Mouse (Mus musculus): Measurements from ENCODE around the gene Hils1.

Hils1 gene

GRCm38 (mm10) chr11:94967419-94967818, at the start of gene Hils1:
Gene Hils1, plus strand, starts transcription at chr11:94967593.
- DNase-seq, result no peak

DNA sequence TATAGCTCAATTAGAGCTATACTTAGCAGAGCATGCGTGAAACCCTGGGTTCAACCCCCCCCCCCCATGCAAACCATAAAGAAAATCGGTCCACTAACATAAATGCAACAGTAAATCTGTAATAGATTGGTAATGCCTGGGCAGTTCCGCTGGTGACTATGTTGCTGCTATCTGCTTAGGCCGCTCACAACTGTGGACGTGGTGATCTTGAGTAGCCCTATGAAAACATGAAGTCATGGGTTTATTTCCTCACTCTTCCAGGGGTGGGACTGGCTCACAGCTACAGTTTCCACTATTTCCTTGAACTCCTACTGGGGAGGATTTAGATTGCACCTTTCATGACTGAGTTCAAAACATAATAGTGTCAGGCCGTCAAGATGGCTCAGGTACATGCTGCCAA, 49.7 kb upstream of the Hils1 start:
- no peak for DNase-seq

DNA sequence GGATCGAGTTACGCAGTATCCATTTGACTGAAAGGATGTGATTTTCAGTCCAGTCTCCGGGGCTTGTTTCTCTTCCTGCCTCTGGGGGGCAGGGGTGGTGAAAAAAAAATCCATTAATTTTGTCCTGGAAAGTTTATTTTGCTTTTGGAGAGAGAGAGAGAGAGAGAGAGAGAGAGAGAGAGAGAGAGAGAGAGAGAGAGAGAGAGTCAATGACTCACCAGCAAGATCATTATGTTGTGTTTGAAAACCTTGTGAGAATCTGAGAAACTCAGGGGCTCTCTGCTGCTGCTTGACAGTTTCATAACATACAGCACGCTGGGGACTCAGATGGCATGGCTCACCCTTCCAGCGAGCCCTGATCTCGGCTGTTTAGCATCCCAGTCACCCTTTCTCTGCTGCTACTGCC, 46.4 kb upstream of the Hils1 start:
- DNase-seq, result no peak

DNA sequence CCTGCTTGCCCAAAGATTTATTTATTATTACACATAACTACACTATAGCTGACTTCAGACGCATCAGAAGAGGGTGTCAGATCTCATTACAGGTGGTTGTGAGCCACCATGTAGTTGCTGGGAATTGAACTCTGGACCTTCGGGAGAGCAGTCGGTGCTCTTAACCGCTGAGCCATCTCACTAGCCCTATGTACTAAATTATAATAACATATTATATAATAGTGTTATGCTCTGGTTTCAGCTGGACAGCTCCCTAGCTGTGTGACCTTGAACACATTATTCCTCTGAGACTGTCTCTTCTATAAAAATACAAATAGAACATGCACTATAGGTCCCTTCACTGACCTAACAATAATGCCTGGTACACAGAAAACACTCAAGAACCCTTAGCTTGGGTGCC, 42.4 kb upstream of the Hils1 start:
- DNase-seq, result no peak

- peak in 1 of 2 experiments; percentile 34 for DNase-seq
Observed at GRCm38 (mm10) chr11:94926431-94926830, 41.0 kb upstream of the Hils1 start.

DNA sequence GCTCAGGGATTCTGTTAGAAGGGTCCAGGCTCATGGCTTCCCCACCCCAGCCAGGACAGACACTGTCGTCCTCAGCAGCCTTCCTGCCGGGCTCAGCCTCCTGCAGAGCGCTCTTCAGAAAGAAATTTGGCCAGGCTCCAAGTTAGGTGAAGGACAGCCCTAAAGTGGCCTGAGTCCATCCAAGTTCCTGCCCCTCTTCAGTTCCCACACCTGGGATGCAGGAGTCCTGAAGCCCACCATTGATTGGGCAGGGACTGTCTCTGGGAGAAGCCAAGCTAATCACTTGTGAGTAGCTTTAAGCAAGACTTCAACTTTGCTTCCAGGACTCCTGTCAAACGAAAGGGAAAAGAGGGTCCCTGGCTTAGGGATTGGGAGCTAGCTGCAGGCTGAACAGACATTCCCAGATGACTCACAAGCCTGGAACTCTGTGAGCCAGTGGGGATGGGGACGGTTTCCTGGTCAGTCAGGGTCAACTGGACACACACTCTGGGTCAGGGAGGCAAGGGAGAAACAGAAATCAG, 39.6 kb upstream of the Hils1 start:
- no peak for DNase-seq

DNA sequence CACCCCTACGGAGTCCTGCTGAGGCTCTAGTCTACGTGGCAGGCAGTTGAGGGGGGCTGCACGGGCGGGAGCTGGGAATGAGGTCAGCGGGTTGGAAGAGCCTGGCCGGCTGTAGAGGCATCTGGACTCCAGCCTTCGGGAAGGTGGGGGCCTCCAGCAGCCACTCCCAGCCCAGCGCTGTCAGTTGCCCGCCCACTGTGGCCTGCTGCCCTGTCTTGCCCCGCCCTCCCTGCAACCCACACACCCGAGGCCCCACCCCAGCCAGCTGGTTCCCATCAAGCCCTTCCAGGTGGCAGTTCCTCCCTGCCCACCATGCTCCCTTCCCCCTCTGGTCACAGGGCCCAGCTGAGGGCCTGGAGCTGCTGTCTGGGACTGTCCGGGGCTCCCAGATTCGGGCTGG, 38.6 kb upstream of the Hils1 start:
- peak; percentile 84 to 90 for DNase-seq

GRCm38 (mm10) chr11:94929599-94929998, 37.8 kb upstream of the Hils1 start:
- no peak for DNase-seq

DNA sequence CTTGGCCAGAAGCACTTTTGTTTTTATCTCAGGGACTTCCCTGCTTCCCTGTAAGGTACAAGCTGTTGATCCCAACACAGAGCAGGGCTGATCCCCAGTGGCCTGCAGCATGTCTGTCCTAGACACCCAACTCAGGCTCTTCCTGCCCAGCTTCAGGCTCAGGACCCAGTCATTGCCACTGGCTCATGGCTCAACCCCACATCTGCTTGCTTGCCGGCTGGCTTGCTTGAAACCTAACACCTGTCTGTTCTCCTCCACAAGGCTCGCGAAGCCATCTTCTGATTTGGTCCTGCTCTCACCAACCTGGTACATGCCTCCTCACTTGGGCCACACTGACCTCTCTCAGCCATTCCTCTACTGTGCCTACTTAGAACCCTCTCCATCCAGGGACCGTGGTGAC, 37.2 kb upstream of the Hils1 start:
- no peak for DNase-seq

- DNase-seq, result no peak
Observed at GRCm38 (mm10) chr11:94933584-94933983, 33.8 kb upstream of the Hils1 start.

DNA sequence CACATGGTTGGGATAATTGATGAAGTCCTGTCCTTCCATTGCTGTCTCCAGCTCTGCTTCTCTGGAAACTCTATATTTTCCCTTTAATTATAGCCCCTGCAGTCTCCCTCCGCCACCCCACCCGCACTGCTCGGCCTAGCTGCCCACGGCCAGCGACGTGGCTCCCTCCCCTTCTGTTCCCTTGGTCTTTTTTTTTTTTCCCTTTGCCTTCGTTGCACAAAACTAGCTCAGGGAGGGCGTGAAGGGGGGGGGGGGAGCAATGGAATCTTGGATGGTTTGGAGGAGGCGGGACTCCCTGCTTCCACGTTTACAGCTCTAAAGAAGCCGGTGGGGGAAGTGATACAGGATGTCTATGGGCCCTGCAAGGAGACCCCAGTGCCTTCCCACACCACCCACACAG, 32.9 kb upstream of the Hils1 start:
- DNase-seq, result no peak

- peak; percentile 66 to 75 for DNase-seq
Observed at GRCm38 (mm10) chr11:94936045-94936444, 31.3 kb upstream of the Hils1 start, which contains the start of gene Col1a1. Gene Col1a1, plus strand, starts transcription at chr11:94936224.

DNA sequence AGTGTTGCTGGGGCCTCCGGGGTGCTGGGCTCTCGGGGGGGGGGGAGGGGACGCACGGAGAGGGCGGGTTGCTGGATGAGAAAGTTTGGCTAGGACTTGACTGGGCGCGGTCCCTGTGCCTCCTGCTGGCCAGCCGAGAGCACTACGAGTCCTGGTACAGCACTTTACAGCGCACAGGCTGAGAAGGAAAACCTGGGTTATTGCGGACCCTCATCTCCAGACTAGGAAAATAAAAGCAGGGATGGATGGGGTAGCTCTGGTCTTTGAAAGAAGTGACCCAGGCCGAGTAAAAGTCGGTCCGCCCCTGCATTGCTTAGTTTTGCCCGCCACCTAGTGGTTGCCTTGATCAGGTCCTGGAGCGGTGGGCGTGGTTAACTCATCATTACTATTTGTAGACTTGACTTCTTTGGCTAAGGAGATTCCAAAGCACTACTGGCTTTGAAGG, 30.5 kb upstream of the Hils1 start:
- DNase-seq, result peak; percentile 87 to 88

DNA sequence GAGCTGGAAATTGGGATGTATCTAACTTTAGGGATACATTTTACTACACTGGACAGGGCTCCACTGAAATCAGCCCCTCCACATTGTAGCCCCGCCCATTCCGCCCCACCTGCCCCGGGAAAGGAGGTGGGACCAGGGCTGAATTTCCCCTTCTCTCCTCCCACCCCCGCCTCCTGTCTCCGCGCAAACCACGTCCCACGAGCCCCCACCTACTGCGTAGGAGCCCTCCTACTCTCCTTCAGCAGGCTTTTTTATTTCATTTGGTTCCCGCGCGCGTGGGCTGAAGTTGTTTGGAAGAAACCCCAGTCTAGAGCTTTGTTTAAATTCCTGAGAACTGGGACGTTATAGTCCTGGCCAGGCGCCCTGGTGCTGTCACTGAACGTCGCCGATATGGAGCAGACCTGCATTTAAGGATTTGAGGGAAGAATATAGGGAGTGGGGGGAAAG, 30.0 kb upstream of the Hils1 start:
- no peak for DNase-seq

DNA sequence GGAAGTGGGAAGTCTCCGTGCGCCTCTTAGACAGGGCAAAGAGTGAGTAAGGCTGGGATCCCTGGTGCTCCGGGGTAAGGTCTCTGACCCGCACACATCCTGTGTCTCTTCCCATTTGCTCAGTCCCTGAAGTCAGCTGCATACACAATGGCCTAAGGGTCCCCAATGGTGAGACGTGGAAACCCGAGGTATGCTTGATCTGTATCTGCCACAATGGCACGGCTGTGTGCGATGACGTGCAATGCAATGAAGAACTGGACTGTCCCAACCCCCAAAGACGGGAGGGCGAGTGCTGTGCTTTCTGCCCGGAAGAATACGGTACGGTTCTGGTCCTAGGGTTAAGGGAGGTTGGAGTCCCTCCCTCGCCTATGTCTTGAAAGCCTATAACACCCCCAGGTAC, 29.6 kb upstream of the Hils1 start:
- DNase-seq, result no peak

DNA sequence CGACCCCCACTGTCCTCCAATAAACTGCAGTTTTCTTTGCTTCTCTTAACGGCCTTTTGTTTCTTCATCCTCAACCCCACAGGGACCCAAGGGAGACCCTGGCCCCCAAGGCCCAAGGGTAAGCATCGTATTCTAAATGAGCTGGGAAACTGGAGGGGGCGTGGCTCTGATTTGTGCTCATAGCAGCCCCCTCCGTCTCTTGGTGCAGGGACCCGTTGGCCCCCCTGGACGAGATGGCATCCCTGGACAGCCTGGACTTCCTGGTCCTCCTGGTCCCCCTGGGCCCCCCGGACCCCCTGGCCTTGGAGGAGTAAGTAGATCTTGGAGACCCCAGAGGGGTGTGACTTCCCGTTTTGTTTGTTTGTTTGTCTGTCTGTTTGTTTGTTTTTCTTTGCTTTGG, 29.1 kb upstream of the Hils1 start:
- no peak for DNase-seq

DNA sequence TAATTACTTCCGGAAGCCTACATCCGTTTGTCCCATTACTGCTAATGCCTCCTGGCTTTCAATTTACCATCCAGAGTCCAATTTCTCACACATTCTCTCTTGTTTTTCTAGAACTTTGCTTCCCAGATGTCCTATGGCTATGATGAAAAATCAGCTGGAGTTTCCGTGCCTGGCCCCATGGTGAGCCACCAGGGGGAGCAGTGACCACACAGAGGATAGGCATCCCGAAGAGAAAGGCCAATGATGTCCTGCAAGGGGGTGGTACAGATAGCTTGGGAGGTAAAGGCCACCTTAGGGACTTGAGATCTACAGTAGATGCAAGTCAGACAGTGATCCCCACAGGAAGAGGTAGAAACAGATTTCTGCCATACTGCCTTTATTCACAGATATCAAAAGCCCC, 28.1 kb upstream of the Hils1 start:
- peak; percentile 60 to 74 for DNase-seq

DNA sequence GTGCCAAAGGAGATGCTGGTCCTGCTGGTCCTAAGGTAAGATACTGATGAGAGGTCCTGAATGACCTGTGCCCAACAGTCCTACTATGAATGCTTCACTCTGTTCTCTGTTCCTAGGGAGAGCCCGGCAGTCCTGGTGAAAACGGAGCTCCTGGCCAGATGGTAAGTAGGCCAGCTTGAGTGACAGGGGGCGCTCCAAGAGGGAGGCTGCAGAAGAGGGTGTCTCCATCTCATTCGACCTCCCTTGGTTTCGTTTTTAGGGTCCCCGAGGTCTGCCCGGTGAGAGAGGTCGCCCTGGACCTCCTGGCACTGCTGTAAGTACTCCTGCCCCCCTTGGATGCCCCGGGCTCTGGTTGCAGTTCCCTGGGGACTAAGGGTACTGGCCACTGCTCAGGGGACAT, 26.3 kb upstream of the Hils1 start:
- DNase-seq, result no peak

GRCm38 (mm10) chr11:94941776-94942175, 25.6 kb upstream of the Hils1 start:
- DNase-seq, result no peak

- no peak for DNase-seq
Observed at GRCm38 (mm10) chr11:94942282-94943023, 24.9 kb upstream of the Hils1 start.

GRCm38 (mm10) chr11:94943054-94943453, 24.3 kb upstream of the Hils1 start:
- DNase-seq, result no peak

DNA sequence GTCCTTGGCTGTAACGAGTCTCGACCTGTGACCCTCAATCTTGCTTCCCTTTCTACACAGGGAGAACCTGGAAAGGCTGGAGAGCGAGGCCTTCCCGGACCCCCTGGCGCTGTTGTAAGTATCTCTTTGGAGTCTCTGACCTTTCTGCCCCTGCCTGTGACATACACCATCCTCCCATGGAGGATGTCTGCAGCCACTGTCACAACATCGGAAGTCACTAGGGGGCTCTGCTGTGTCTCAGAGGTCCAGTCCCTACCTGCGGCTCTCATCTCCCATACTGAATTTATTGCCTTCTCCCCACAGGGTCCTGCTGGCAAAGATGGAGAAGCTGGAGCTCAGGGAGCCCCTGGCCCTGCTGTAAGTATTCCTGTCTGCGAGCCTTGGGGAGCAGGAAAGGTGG, 23.1 kb upstream of the Hils1 start:
- DNase-seq, result no peak

DNA sequence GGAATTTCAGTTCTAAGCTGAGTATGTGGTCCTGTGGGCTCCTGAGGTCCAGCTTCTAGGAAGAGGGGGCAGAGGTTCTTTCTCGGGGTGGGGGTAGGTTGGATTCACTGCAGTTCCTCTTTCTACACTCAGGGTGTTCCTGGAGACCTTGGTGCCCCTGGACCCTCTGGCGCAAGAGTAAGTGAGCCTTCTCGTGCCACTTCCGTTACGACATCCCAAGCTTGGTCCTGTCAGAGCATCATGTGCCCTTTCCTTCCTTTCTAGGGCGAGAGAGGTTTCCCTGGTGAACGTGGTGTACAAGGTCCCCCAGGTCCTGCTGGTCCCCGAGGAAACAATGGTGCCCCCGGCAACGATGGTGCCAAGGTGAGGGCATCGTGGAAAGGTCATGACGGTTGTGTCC, 22.2 kb upstream of the Hils1 start:
- DNase-seq, result no peak

- no peak for DNase-seq
Observed at GRCm38 (mm10) chr11:94952169-94952568, 15.2 kb upstream of the Hils1 start.

GRCm38 (mm10) chr11:94955103-94955502, 12.3 kb upstream of the Hils1 start:
- DNase-seq, result no peak

Data from lung, adult 18-20 months (tissue).